Mouse (Mus musculus) inflammation-experienced regulatory T-cells, adult 16 weeks (primary cell): Measurements from ENCODE around the gene Hykk. TPM values are rescaled to one million over a fixed set of nuclear protein-coding genes. Genes with fewer than 3 reads are reported as not detected.

ENCODE experiments used
- polyA plus RNA-seq: library from polyadenylated mRNA; unstranded; fragments of 100-300 nt; shearing (Covaris generic); gene quantifications from one replicate; pipeline ENCODE4 v1.2.1, GENCODE M21; 2017

Hykk gene
- polyA plus RNA-seq: 0.38 TPM

GRCm38 (mm10) chr9:54917010-54917677, at the start of gene Hykk:
Hykk (plus strand) TSS chr9:54917283.

GRCm38 (mm10) chr9:54950575-54951321, 33.7 kb downstream of the Hykk start, which contains the start of the genes Psma4 and AY074887:
Psma4 (plus strand) TSS chr9:54950790.
AY074887 (minus strand) TSS chr9:54950998.

DNA sequence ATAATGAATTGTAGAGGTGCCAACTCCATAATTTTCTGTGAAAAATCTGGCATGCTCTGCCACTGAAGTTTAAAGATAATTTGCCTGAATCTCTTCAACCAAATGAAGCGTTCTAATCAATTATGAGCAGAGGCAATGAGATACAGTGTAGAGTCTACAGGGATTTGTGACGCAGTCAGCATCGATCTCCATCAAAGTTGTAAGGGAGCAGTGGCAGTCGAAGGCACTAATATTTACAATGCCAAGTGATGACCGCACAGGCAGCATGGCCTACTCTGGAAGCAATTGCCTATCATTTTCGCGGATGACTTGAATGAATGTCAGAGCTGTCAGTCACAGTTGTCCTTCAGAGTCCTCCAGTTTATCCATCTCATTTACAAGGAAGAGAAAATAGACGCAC, 63.6 kb downstream of the Hykk start, which contains the start of gene Chrna5:
Gene Chrna5, plus strand, starts transcription at position 207 of the 400 bp plus-strand sequence.

Other genes starting within 250 kb of the Hykk start
- 9.4 TPM for gene Dnaja4, start 218.4 kb upstream of the Hykk start, polyA plus RNA-seq
- 104 TPM for gene Wdr61, start 182.8 kb upstream of the Hykk start, polyA plus RNA-seq
- gene Crabp1, start 152.5 kb upstream of the Hykk start, polyA plus RNA-seq: not detected
- gene Ireb2, start 53.5 kb upstream of the Hykk start, polyA plus RNA-seq: 27.8 TPM
- 273 TPM for gene Psma4, start 33.5 kb downstream of the Hykk start, polyA plus RNA-seq
- not detected for gene AY074887, start 33.7 kb downstream of the Hykk start, polyA plus RNA-seq
- gene Chrna5, start 63.6 kb downstream of the Hykk start, polyA plus RNA-seq: not detected
- gene Chrna3, start 109.3 kb downstream of the Hykk start, polyA plus RNA-seq: not detected
- 0.10 TPM for gene Chrnb4, start 131.5 kb downstream of the Hykk start, polyA plus RNA-seq
- 11.3 TPM for gene Ube2q2, start 231.6 kb downstream of the Hykk start, polyA plus RNA-seq